Comparison of ENCODE assay signal across 9 mouse cellular contexts in genomic region chr7:68070626-68071025, GRCm38 (mm10).
DNase-seq lines count a peak whose midpoint lies in the region; ATAC-seq and TF ChIP-seq lines count a peak whose summit lies in the region.
"Had no signal": no experiment of that assay in that cellular context is flagged by ENCODE, and none has a peak within 500 bp of the region (broad histone marks: within the 10 kb centered on the region; RNA-seq: fewer than 3 reads in every experiment).

No protein-coding gene starts in this region.

- peak; percentile 81 for DNase-seq in adrenal gland, postnatal 14 days
- peak; percentile 81 to 85 for DNase-seq in kidney, postnatal 4 days
- DNase-seq in testis, postnatal 10 days (ENCODE audit: low spot score) = peak; percentile 79

- 24% methylated on average over 7 of the region's 7 CpGs for WGBS in hindbrain, embryonic 15.5 days
- 60% methylated on average over 7 of the region's 7 CpGs for WGBS in hindbrain, embryonic 12.5 days
- 7% methylated on average over 7 of the region's 7 CpGs for whole genome bisulfite sequencing in heart, embryonic 14.5 days
- 5% methylated on average over 7 of the region's 7 CpGs for WGBS in lung, embryonic 16.5 days

- H3K36me3 ChIP-seq in hindbrain, embryonic 15.5 days = no peaks in the 10 kb centered on the region
- no peaks in the 10 kb centered on the region for H3K36me3 ChIP-seq in hindbrain, embryonic 12.5 days
- H3K36me3 ChIP-seq in heart, embryonic 14.5 days (ENCODE audit: control insufficient read depth, insufficient read depth, low read length) = no peaks in the 10 kb centered on the region
- no peaks in the 10 kb centered on the region for H3K36me3 ChIP-seq in lung, embryonic 16.5 days (ENCODE audit: control insufficient read depth, insufficient read depth, low read length)

- no peaks in the 10 kb centered on the region for H3K9me3 ChIP-seq in hindbrain, embryonic 15.5 days
- H3K9me3 ChIP-seq in hindbrain, embryonic 12.5 days (replicated peaks) = no peaks in the 10 kb centered on the region
- no peaks in the 10 kb centered on the region for H3K9me3 ChIP-seq in heart, embryonic 14.5 days (ENCODE audit: control insufficient read depth, low read length)
- no peaks in the 10 kb centered on the region for H3K9me3 ChIP-seq in lung, embryonic 16.5 days (ENCODE audit: control insufficient read depth, low read length)

- no peak overlapping the region for H3K4me3 ChIP-seq in hindbrain, embryonic 15.5 days
- H3K4me3 ChIP-seq in hindbrain, embryonic 12.5 days = no peak overlapping the region
- H3K4me3 ChIP-seq in embryonic fibroblast, embryonic 13.5 days (ENCODE audit: insufficient read depth, low read length) = no peak overlapping the region
- no peak overlapping the region for H3K4me3 ChIP-seq in heart, embryonic 14.5 days (ENCODE audit: control insufficient read depth in 1 of 2, insufficient read depth in 1 of 2, low read depth in 1 of 2, low read length in 2 of 2)
- H3K4me3 ChIP-seq in lung, embryonic 16.5 days (ENCODE audit: low read length) = no peak overlapping the region

- H3K9ac ChIP-seq in hindbrain, embryonic 15.5 days = no peak overlapping the region
- H3K9ac ChIP-seq in hindbrain, embryonic 12.5 days = no peak overlapping the region
- 0 out of 2 replicates have a peak overlapping the region, but pooled peaks have one; percentile 32 for H3K9ac ChIP-seq in heart, embryonic 14.5 days (ENCODE audit: low read length)
- no peak overlapping the region for H3K9ac ChIP-seq in lung, embryonic 16.5 days (ENCODE audit: low read length)

- peak; percentile 60; the same call in 1 of the 2 replicates for ATAC-seq in hindbrain, embryonic 15.5 days (ENCODE audit: low FRiP score, low read depth)
- no peak for ATAC-seq in hindbrain, embryonic 12.5 days (ENCODE audit: low FRiP score)
- ATAC-seq in heart, embryonic 14.5 days (ENCODE audit: insufficient number of reproducible peaks, insufficient read depth, low FRiP score, low read depth) = 0 out of 2 replicates have a peak, but pooled peaks have one; percentile 55
- ATAC-seq in lung, embryonic 16.5 days (ENCODE audit: low read depth) = peak; percentile 57
- ATAC-seq: Patski had no signal

- no peak for TF ChIP-seq POLR2A in embryonic fibroblast, embryonic 13.5 days (IDR thresholded peaks at IDR 0.05; ENCODE audit: low read depth, low read length)

- peaks cover 44% of the 10 kb centered on the region for H3K4me1 ChIP-seq in hindbrain, embryonic 15.5 days (replicated peaks)
- H3K4me1 ChIP-seq in hindbrain, embryonic 12.5 days = peaks cover 42% of the 10 kb centered on the region
- peaks cover 21% of the 10 kb centered on the region for H3K4me1 ChIP-seq in embryonic fibroblast, embryonic 13.5 days (ENCODE audit: control insufficient read depth, insufficient read depth, low read length)
- peaks cover 38 to 77% of the 10 kb centered on the region in 2 experiments for H3K4me1 ChIP-seq in heart, embryonic 14.5 days (ENCODE audit: control insufficient read depth in 2 of 2, insufficient read depth in 2 of 2, low read length in 2 of 2)
- H3K4me1 ChIP-seq in lung, embryonic 16.5 days (replicated peaks; ENCODE audit: control insufficient read depth, insufficient read depth, low read length) = peaks cover 62% of the 10 kb centered on the region

- TF ChIP-seq CTCF in embryonic fibroblast, embryonic 13.5 days (IDR thresholded peaks at IDR 0.05; ENCODE audit: borderline replicate concordance, insufficient read depth, low read length) = no peak

- no peak overlapping the region for H3K27ac ChIP-seq in hindbrain, embryonic 15.5 days (replicated peaks)
- no peak overlapping the region for H3K27ac ChIP-seq in hindbrain, embryonic 12.5 days
- 0 out of 2 replicates have a peak overlapping the region, but pooled peaks have one; percentile 49 for H3K27ac ChIP-seq in embryonic fibroblast, embryonic 13.5 days (ENCODE audit: insufficient read depth, low read length)
- H3K27ac ChIP-seq in heart, embryonic 14.5 days (replicated peaks in 1 of 2; ENCODE audit: control insufficient read depth in 1 of 2, insufficient read depth in 1 of 2, low read depth in 2 of 2, low read length in 2 of 2) = peak overlapping the region in 1 of 2 experiments; percentile 68; a peak in 2 of 4 replicates
- H3K27ac ChIP-seq in lung, embryonic 16.5 days (ENCODE audit: low read length) = peak overlapping the region; percentile 39; the same call in 1 of the 2 replicates

- H3K27me3 ChIP-seq in hindbrain, embryonic 15.5 days = no peaks in the 10 kb centered on the region
- H3K27me3 ChIP-seq in hindbrain, embryonic 12.5 days = no peaks in the 10 kb centered on the region
- no peaks in the 10 kb centered on the region for H3K27me3 ChIP-seq in heart, embryonic 14.5 days (ENCODE audit: control insufficient read depth, insufficient read depth, low read length)
- H3K27me3 ChIP-seq in lung, embryonic 16.5 days (ENCODE audit: control insufficient read depth, insufficient read depth, low read depth, low read length) = no peaks in the 10 kb centered on the region
- H3K27me3 ChIP-seq: Patski had no signal

- no peak overlapping the region for H3K4me2 ChIP-seq in hindbrain, embryonic 15.5 days
- no peak overlapping the region for H3K4me2 ChIP-seq in hindbrain, embryonic 12.5 days (replicated peaks)
- peak overlapping the region; percentile 39 for H3K4me2 ChIP-seq in heart, embryonic 14.5 days (ENCODE audit: low read length)
- H3K4me2 ChIP-seq in lung, embryonic 16.5 days (ENCODE audit: low read depth, low read length) = peak overlapping the region; percentile 31; the same call in 1 of the 2 replicates

Comparison
In these comparisons a context has a peak if more than half of its experiments do, and no peak if none do; other contexts are left out.
1. H3K27ac ChIP-seq: peak in embryonic fibroblast, embryonic 13.5 days (single experiment) and lung, embryonic 16.5 days (single experiment); none in hindbrain, embryonic 15.5 days (single experiment) and hindbrain, embryonic 12.5 days (single experiment).
2. H3K4me2 ChIP-seq: peak in heart, embryonic 14.5 days (single experiment) and lung, embryonic 16.5 days (single experiment); none in hindbrain, embryonic 15.5 days (single experiment) and hindbrain, embryonic 12.5 days (single experiment).
3. Peak in every context shown above with its lines, with median percentiles within 50 percentile points of each other: DNase-seq.